Mouse (Mus musculus) testis, postnatal 10 days (tissue): ENCODE results near the gene Ano8.
"Not testable (repeated sequence)": the region's sequence is repeated elsewhere in the genome, so short reads cannot be mapped to it uniquely, and the experiment has no call there.

Source experiments
- DNase-seq: peaks from one replicate; pipeline ENCODE4 v3.0.0; 2021; ENCODE audit warnings: low spot score

The Ano8 gene

GRCm38 (mm10) chr8:71441404-71441803 is 44.4 kb downstream of the Ano8 start:
- peak; percentile 73 for DNase-seq

- no peak for DNase-seq
Observed at GRCm38 (mm10) chr8:71437041-71437440, 48.7 kb downstream of the Ano8 start.

- not testable (repeated sequence) for DNase-seq
Observed at GRCm38 (mm10) chr8:71432935-71433334, 52.8 kb downstream of the Ano8 start.
